Mouse (Mus musculus): ENCODE results near the gene Tbl3. TPM values are rescaled to one million over a fixed set of nuclear protein-coding genes. Genes with fewer than 3 reads are reported as not detected.
A peak's percentile ranks its signal among the peaks of the same experiment; 100 is the strongest.

The Tbl3 gene
- polyA plus RNA-seq, 1 experiment = 89.5 TPM

- Histone ChIP-seq H3K36me3 (ENCODE audit: control insufficient read depth, insufficient read depth, low read length) (no peaks in the 10 kb centered on the region), H3K27ac (ENCODE audit: control insufficient read depth, insufficient read depth, low read depth, low read length) (no peak overlapping the region), H3K27me3 (ENCODE audit: control insufficient read depth, insufficient read depth, low read length) (no peaks in the 10 kb centered on the region), H3K4me3 (ENCODE audit: control insufficient read depth, low read depth, low read length) (peak overlapping the region; percentile 1; the same call in 1 of the 2 replicates), H3K4me1 (ENCODE audit: control insufficient read depth, insufficient read depth, low read length) (peaks cover 20% of the 10 kb centered on the region)
- TF ChIP-seq CTCF (IDR thresholded peaks at IDR 0.05; ENCODE audit: control insufficient read depth, insufficient read depth, insufficient replicate concordance, low read depth, low read length) = no peak
- TF ChIP-seq POLR2A (IDR thresholded peaks at IDR 0.05; ENCODE audit: control insufficient read depth, low read depth, low read length) = no peak
Measured at GRCm38 (mm10) chr17:24734513-24734912, 27.1 kb upstream of the Tbl3 start.

- TF ChIP-seq CTCF (IDR thresholded peaks at IDR 0.05; ENCODE audit: control insufficient read depth, insufficient read depth, insufficient replicate concordance, low read depth, low read length) (no peak), POLR2A (IDR thresholded peaks at IDR 0.05; ENCODE audit: control insufficient read depth, low read depth, low read length) (no peak)
- no peaks in the 10 kb centered on the region for H3K27me3 ChIP-seq (ENCODE audit: control insufficient read depth, insufficient read depth, low read length)
- no peaks in the 10 kb centered on the region for H3K36me3 ChIP-seq (ENCODE audit: control insufficient read depth, insufficient read depth, low read length)
- H3K4me3 ChIP-seq (ENCODE audit: control insufficient read depth, low read depth, low read length) = no peak overlapping the region
- H3K27ac ChIP-seq (ENCODE audit: control insufficient read depth, insufficient read depth, low read depth, low read length) = no peak overlapping the region
- peaks cover 22% of the 10 kb centered on the region for H3K4me1 ChIP-seq (ENCODE audit: control insufficient read depth, insufficient read depth, low read length)
Measured at GRCm38 (mm10) chr17:24733434-24734050, 26.1 kb upstream of the Tbl3 start.

GRCm38 (mm10) chr17:24732233-24732935 lies 24.9 kb upstream of the Tbl3 start:
- Histone ChIP-seq H3K4me1 (ENCODE audit: control insufficient read depth, insufficient read depth, low read length) (peaks cover 29% of the 10 kb centered on the region), H3K4me3 (ENCODE audit: control insufficient read depth, low read depth, low read length) (no peak overlapping the region), H3K27ac (ENCODE audit: control insufficient read depth, insufficient read depth, low read depth, low read length) (no peak overlapping the region), H3K36me3 (ENCODE audit: control insufficient read depth, insufficient read depth, low read length) (no peaks in the 10 kb centered on the region), H3K27me3 (ENCODE audit: control insufficient read depth, insufficient read depth, low read length) (no peaks in the 10 kb centered on the region)
- TF ChIP-seq POLR2A (IDR thresholded peaks at IDR 0.05; ENCODE audit: control insufficient read depth, low read depth, low read length) (no peak), CTCF (IDR thresholded peaks at IDR 0.05; ENCODE audit: control insufficient read depth, insufficient read depth, insufficient replicate concordance, low read depth, low read length) (no peak)

DNA sequence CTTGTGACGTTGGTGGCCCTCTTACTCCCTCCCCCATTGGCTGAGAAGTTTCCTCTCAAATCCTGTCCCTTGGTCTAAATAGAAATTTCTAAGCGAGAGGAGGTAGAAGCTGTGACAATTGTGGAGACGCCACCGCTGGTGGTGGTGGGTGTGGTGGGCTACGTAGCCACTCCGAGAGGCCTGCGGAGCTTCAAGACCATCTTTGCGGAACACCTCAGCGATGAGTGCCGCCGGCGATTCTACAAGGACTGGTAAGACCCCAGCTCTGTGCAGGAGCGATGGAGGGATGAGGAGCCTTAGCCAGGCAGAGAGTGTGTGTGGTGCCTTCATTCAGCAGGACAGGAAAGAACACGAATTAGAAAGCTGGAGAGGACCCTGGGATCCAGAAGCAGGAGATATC lies 23.3 kb upstream of the Tbl3 start:
- TF ChIP-seq POLR2A (IDR thresholded peaks at IDR 0.05; ENCODE audit: control insufficient read depth, low read depth, low read length) (no peak), CTCF (IDR thresholded peaks at IDR 0.05; ENCODE audit: control insufficient read depth, insufficient read depth, insufficient replicate concordance, low read depth, low read length) (no peak)

DNA sequence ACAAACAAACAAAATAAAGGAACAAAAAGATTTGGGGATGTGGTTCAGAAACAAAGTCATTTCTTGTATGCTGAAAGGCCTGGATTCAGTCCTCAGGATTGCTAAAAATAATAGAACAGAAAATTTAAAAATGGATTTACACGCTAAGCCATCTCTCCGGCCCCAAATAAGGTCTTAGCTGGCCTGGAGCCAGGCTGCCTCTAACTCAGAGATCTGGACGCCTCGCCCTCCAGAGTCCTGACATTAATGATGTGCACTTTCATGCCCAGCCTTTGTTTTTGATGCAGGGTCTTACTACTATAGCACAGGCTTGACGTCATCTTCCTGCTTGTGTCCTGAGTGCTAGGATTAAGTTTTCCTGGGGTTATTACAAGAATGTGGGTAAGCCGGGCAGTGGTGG lies 21.6 kb upstream of the Tbl3 start:
- H3K36me3 ChIP-seq (ENCODE audit: control insufficient read depth, insufficient read depth, low read length) = no peaks in the 10 kb centered on the region
- TF ChIP-seq CTCF (IDR thresholded peaks at IDR 0.05; ENCODE audit: control insufficient read depth, insufficient read depth, insufficient replicate concordance, low read depth, low read length) (no peak), POLR2A (IDR thresholded peaks at IDR 0.05; ENCODE audit: control insufficient read depth, low read depth, low read length) (no peak)
- H3K4me1 ChIP-seq (ENCODE audit: control insufficient read depth, insufficient read depth, low read length) = peaks cover 12% of the 10 kb centered on the region
- no peak overlapping the region for H3K27ac ChIP-seq (ENCODE audit: control insufficient read depth, insufficient read depth, low read depth, low read length)
- no peak overlapping the region for H3K4me3 ChIP-seq (ENCODE audit: control insufficient read depth, low read depth, low read length)
- H3K27me3 ChIP-seq (ENCODE audit: control insufficient read depth, insufficient read depth, low read length) = no peaks in the 10 kb centered on the region

More for the DNA sequence above, 23.3 kb upstream of the Tbl3 start:
- Histone ChIP-seq H3K4me1 (ENCODE audit: control insufficient read depth, insufficient read depth, low read length) (peaks cover 16% of the 10 kb centered on the region), H3K27me3 (ENCODE audit: control insufficient read depth, insufficient read depth, low read length) (no peaks in the 10 kb centered on the region), H3K36me3 (ENCODE audit: control insufficient read depth, insufficient read depth, low read length) (no peaks in the 10 kb centered on the region), H3K27ac (ENCODE audit: control insufficient read depth, insufficient read depth, low read depth, low read length) (no peak overlapping the region), H3K4me3 (ENCODE audit: control insufficient read depth, low read depth, low read length) (no peak overlapping the region)

DNA sequence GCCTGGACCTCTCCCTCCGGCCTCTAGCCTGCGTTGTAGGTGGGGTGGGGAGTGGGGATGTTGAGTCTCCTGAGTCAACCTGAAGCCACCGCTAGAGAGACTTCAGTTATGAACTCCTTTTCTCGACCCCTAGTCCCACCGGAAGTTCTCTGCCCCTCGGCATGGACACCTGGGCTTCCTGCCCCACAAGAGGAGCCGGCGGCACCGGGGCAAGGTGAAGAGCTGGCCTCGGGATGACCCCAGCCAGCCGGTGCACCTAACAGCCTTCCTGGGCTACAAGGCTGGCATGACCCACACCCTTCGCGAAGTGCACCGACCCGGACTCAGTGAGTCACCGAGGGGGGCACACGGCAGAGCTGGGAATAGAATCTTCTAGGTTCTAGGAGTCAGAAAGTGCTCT lies 20.7 kb upstream of the Tbl3 start:
- Histone ChIP-seq H3K4me1 (ENCODE audit: control insufficient read depth, insufficient read depth, low read length) (peaks cover 12% of the 10 kb centered on the region), H3K36me3 (ENCODE audit: control insufficient read depth, insufficient read depth, low read length) (no peaks in the 10 kb centered on the region), H3K27me3 (ENCODE audit: control insufficient read depth, insufficient read depth, low read length) (no peaks in the 10 kb centered on the region), H3K4me3 (ENCODE audit: control insufficient read depth, low read depth, low read length) (peak overlapping the region; percentile 59), H3K27ac (ENCODE audit: control insufficient read depth, insufficient read depth, low read depth, low read length) (no peak overlapping the region)
- TF ChIP-seq CTCF (IDR thresholded peaks at IDR 0.05; ENCODE audit: control insufficient read depth, insufficient read depth, insufficient replicate concordance, low read depth, low read length) (no peak), POLR2A (IDR thresholded peaks at IDR 0.05; ENCODE audit: control insufficient read depth, low read depth, low read length) (no peak)

GRCm38 (mm10) chr17:24727618-24728017 lies 20.2 kb upstream of the Tbl3 start, which contains the start of gene Rpl3l:
Gene Rpl3l, plus strand, starts transcription at chr17:24727820.
- Histone ChIP-seq H3K4me3 (ENCODE audit: control insufficient read depth, low read depth, low read length) (peak within 1 kb of the TSS; percentile 59), H3K36me3 (ENCODE audit: control insufficient read depth, insufficient read depth, low read length) (no peaks in the 10 kb centered on the region), H3K27me3 (ENCODE audit: control insufficient read depth, insufficient read depth, low read length) (no peaks in the 10 kb centered on the region), H3K27ac (ENCODE audit: control insufficient read depth, insufficient read depth, low read depth, low read length) (no peak within 1 kb of the TSS), H3K4me1 (ENCODE audit: control insufficient read depth, insufficient read depth, low read length) (peaks cover 12% of the 10 kb centered on the region)
- TF ChIP-seq POLR2A (IDR thresholded peaks at IDR 0.05; ENCODE audit: control insufficient read depth, low read depth, low read length) = no peak
- no peak for TF ChIP-seq CTCF (IDR thresholded peaks at IDR 0.05; ENCODE audit: control insufficient read depth, insufficient read depth, insufficient replicate concordance, low read depth, low read length)
